Comparison of ENCODE assay signal across 14 mouse cellular contexts in the genomic region with DNA sequence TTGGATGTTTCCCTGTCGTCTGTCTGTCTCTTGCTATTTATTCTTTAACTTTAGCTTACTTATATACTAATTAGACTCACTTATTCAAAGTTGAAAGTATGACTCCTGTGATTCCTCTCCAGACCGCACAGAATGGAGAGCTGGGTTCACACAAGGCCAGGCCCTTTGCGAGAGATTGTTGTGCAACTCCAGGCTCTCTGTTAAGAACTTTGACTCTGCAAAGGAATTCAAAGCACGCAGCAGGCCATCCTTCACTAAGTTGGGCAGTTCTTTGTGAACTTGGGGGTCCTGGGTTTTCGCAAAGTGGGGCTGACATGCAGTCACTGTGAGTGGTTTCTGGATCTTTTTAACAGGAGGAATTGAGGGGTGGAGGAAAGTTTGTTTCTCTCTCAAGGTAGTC.
DNase-seq lines count a peak whose midpoint lies in the region; ATAC-seq and TF ChIP-seq lines count a peak whose summit lies in the region.
"Had no signal": no experiment of that assay in that cellular context is flagged by ENCODE, and none has a peak within 500 bp of the region (broad histone marks: within the 10 kb centered on the region; RNA-seq: fewer than 3 reads in every experiment).

No protein-coding gene starts in this region.

- no peak overlapping the region for H3K4me2 ChIP-seq in kidney, embryonic 15.5 days
- H3K4me2 ChIP-seq: liver, embryonic 15.5 days had no signal

- no peak overlapping the region for H3K27ac ChIP-seq in kidney, embryonic 15.5 days
- no peak overlapping the region for H3K27ac ChIP-seq in kidney, adult 2 months (ENCODE audit: insufficient read depth, low read depth, low read length)
- 0 out of 2 replicates have a peak overlapping the region, but pooled peaks have one; percentile 15 for H3K27ac ChIP-seq in small intestine, adult 2 months (ENCODE audit: insufficient read depth, low read depth, low read length)
- H3K27ac ChIP-seq: gastrocnemius, adult 2 months; limb, embryonic 10.5 days; liver, embryonic 15.5 days had no signal

- no peaks in the 10 kb centered on the region for H3K9me3 ChIP-seq in kidney, embryonic 15.5 days (replicated peaks)
- H3K9me3 ChIP-seq: limb, embryonic 10.5 days; liver, embryonic 15.5 days had no signal

- TF ChIP-seq CTCF in kidney, adult 2 months (conservative IDR thresholded peaks at IDR 0.05; ENCODE audit: insufficient read depth, insufficient read length, low read depth, low read length), result no peak
- TF ChIP-seq CTCF in small intestine, adult 2 months (IDR thresholded peaks at IDR 0.05; ENCODE audit: extremely low read depth, insufficient read length, insufficient replicate concordance, low read depth, low read length), result no peak

- DNase-seq in kidney, adult 18-20 months, result peak; percentile 40
- DNase-seq in kidney, adult 2 months, result peak; percentile 68
- peak; percentile 30 to 47 for DNase-seq in lung, adult 18-20 months
- DNase-seq in cerebellum, postnatal 14 days, result no peak
- DNase-seq: cerebellum, adult 8-10 months; gastrocnemius, adult 2 months had no signal

- no peak for ATAC-seq in kidney, embryonic 15.5 days (replicated peaks; ENCODE audit: low FRiP score)
- no peak for ATAC-seq in inflammation-experienced regulatory T-cells, adult 6 months
- ATAC-seq: forebrain, embryonic 14.5 days; intestine, embryonic 16.5 days had no signal

- TF ChIP-seq POLR2A in kidney, adult 2 months (IDR thresholded peaks at IDR 0.05; ENCODE audit: low read depth, low read length), result no peak
- no peak for TF ChIP-seq POLR2A in small intestine, adult 2 months (IDR thresholded peaks at IDR 0.05; ENCODE audit: low read depth, low read length)

- H3K9ac ChIP-seq in kidney, embryonic 15.5 days, result no peak overlapping the region
- H3K9ac ChIP-seq: liver, embryonic 15.5 days had no signal

- peaks cover 8% of the 10 kb centered on the region; the same call in 1 of the 2 replicates for H3K4me1 ChIP-seq in kidney, embryonic 15.5 days
- H3K4me1 ChIP-seq in kidney, adult 2 months (ENCODE audit: control insufficient read depth, insufficient read depth, low read length), result peaks cover 7% of the 10 kb centered on the region; the same call in 1 of the 2 replicates
- no peaks in the 10 kb centered on the region; the same call in 1 of the 2 replicates for H3K4me1 ChIP-seq in small intestine, adult 2 months (ENCODE audit: control insufficient read depth, insufficient read depth, insufficient read length, low read length)

- 71% methylated on average over 5 of the region's 5 CpGs for WGBS in kidney, embryonic 15.5 days
- WGBS in kidney, adult 2 months, result 39% methylated on average over 5 of the region's 5 CpGs
- WGBS in small intestine, adult 2 months, result 63% methylated on average over 5 of the region's 5 CpGs

- no peaks in the 10 kb centered on the region for H3K27me3 ChIP-seq in kidney, embryonic 15.5 days
- no peaks in the 10 kb centered on the region for H3K27me3 ChIP-seq in kidney, adult 2 months (replicated peaks; ENCODE audit: control insufficient read depth, insufficient read depth, low read length)
- H3K27me3 ChIP-seq in small intestine, adult 2 months (ENCODE audit: control insufficient read depth, insufficient read depth, low read length), result no peaks in the 10 kb centered on the region

- no peak overlapping the region for H3K4me3 ChIP-seq in kidney, embryonic 15.5 days (replicated peaks)
- H3K4me3 ChIP-seq in kidney, adult 2 months (ENCODE audit: insufficient read depth, low read depth, low read length), result no peak overlapping the region
- no peak overlapping the region for H3K4me3 ChIP-seq in small intestine, adult 2 months (ENCODE audit: low read depth, low read length)
- H3K4me3 ChIP-seq: gastrocnemius, adult 2 months; limb, embryonic 10.5 days; liver, embryonic 15.5 days; myocyte had no signal

- H3K36me3 ChIP-seq in kidney, embryonic 15.5 days, result no peaks in the 10 kb centered on the region
- H3K36me3 ChIP-seq in kidney, adult 2 months (ENCODE audit: control insufficient read depth, insufficient read depth, low read length), result no peaks in the 10 kb centered on the region
- H3K36me3 ChIP-seq in small intestine, adult 2 months (ENCODE audit: control insufficient read depth, insufficient read depth, low read length), result no peaks in the 10 kb centered on the region
- H3K36me3 ChIP-seq: limb, embryonic 10.5 days; liver, embryonic 15.5 days had no signal

Comparison
In these comparisons a context has a peak if more than half of its experiments do, and no peak if none do; other contexts are left out.
1. DNase-seq: peak in kidney, adult 18-20 months (single experiment), kidney, adult 2 months (single experiment) and lung, adult 18-20 months (2 of 2); none in cerebellum, postnatal 14 days (0 of 2).